Mouse (Mus musculus) embryonic facial prominence, embryonic 15.5 days (tissue): ENCODE results near the gene Otogl. TPM values are rescaled to one million over a fixed set of nuclear protein-coding genes. Genes with fewer than 3 reads are reported as not detected.

Source experiments
- ATAC-seq: fragments of 200-750 bp; cut with Nextera tagmentation; 2 replicates; pipeline ENCODE4 v1.8.0; 2017; ENCODE audit warnings: low read depth, moderate TSS enrichment; ENCODE audit not compliant: insufficient number of reproducible peaks, low FRiP score, low TSS enrichment
- H3K27ac ChIP-seq: fragments of 300-500 bp; sonication (generic); replicated peaks from 2 replicates; pipeline ENCODE4 v1.5.1; 2015; ENCODE audit warnings: mild to moderate bottlenecking, inconsistent platforms
- H3K27me3 ChIP-seq: fragments of 300-500 bp; sonication (generic); 2 replicates; pipeline ENCODE4 v1.6.1; 2015; ENCODE audit warnings: inconsistent platforms
- H3K36me3 ChIP-seq: fragments of 300-500 bp; sonication (generic); 2 replicates; pipeline ENCODE4 v1.6.1; 2015; ENCODE audit warnings: mild to moderate bottlenecking, inconsistent platforms
- H3K4me1 ChIP-seq: fragments of 300-500 bp; sonication (generic); 2 replicates; pipeline ENCODE4 v1.6.1; 2015; ENCODE audit warnings: inconsistent platforms
- H3K4me2 ChIP-seq: fragments of 300-500 bp; sonication (generic); replicated peaks from 2 replicates; pipeline ENCODE4 v1.6.1; 2015; ENCODE audit warnings: mild to moderate bottlenecking, inconsistent platforms
- H3K4me3 ChIP-seq: fragments of 300-500 bp; sonication (generic); replicated peaks from 2 replicates; pipeline ENCODE4 v1.5.1; 2015; ENCODE audit warnings: mild to moderate bottlenecking, inconsistent platforms
- H3K9ac ChIP-seq: fragments of 300-500 bp; sonication (generic); 2 replicates; pipeline ENCODE4 v1.6.1; 2015; ENCODE audit warnings: inconsistent platforms
- H3K9me3 ChIP-seq: fragments of 300-500 bp; sonication (generic); replicated peaks from 2 replicates; pipeline ENCODE4 v1.6.1; 2016; ENCODE audit warnings: inconsistent platforms
- WGBS: fragments of 180-500 bp; shearing (Covaris S2); methylation state at CpG from one replicate; pipeline ENCODE4 v1.1.7; 2015; 5-methylcytosine and 5-hydroxymethylcytosine counted together
- polyA plus RNA-seq: library from polyadenylated mRNA; unstranded; fragments of >200 nt; fragmentation: Nextera tagmentation; extraction: Ambion mirVana; gene quantifications from 2 replicates; pipeline ENCODE4 v1.2.1, GENCODE M21; 2015

Otogl gene
- polyA plus RNA-seq, 1 experiment from 2014 or later, result 0.29 TPM

GRCm38 (mm10) chr10:107934055-107934454 lies 22.1 kb upstream of the Otogl start:
- no peak overlapping the region for H3K27ac ChIP-seq
- no peaks in the 10 kb centered on the region for H3K9me3 ChIP-seq
- H3K27me3 ChIP-seq, result no peaks in the 10 kb centered on the region
- no peak overlapping the region for H3K9ac ChIP-seq
- no peak overlapping the region for H3K4me2 ChIP-seq
- no peak overlapping the region for H3K4me3 ChIP-seq
- no peaks in the 10 kb centered on the region for H3K36me3 ChIP-seq
- no peak for ATAC-seq
- peaks cover 11% of the 10 kb centered on the region for H3K4me1 ChIP-seq
- 77% methylated on average over 3 of the region's 3 CpGs for WGBS

- no peak overlapping the region for H3K4me3 ChIP-seq
- WGBS, result 82% methylated on average over 1 of the region's 1 CpGs
- peaks cover 11% of the 10 kb centered on the region for H3K4me1 ChIP-seq
- H3K27ac ChIP-seq, result no peak overlapping the region
- H3K9ac ChIP-seq, result no peak overlapping the region
- ATAC-seq, result no peak
- H3K9me3 ChIP-seq, result no peaks in the 10 kb centered on the region
- no peaks in the 10 kb centered on the region for H3K27me3 ChIP-seq
- H3K36me3 ChIP-seq, result no peaks in the 10 kb centered on the region
- no peak overlapping the region for H3K4me2 ChIP-seq
Measured at GRCm38 (mm10) chr10:107933527-107933926, 21.6 kb upstream of the Otogl start.

- no peak overlapping the region for H3K9ac ChIP-seq
- H3K9me3 ChIP-seq, result no peaks in the 10 kb centered on the region
- H3K27me3 ChIP-seq, result no peaks in the 10 kb centered on the region
- peaks cover 11% of the 10 kb centered on the region for H3K4me1 ChIP-seq
- peak overlapping the region; percentile 34; the same call in 1 of the 2 replicates for H3K27ac ChIP-seq
- no peak overlapping the region for H3K4me3 ChIP-seq
- ATAC-seq, result 0 out of 2 replicates have a peak, but pooled peaks have one; percentile 29
- H3K36me3 ChIP-seq, result no peaks in the 10 kb centered on the region
- WGBS, result 30% methylated on average over 10 of the region's 10 CpGs
- no peak overlapping the region for H3K4me2 ChIP-seq
Measured at GRCm38 (mm10) chr10:107931833-107932828, 20.2 kb upstream of the Otogl start.

GRCm38 (mm10) chr10:107930471-107931021 lies 18.6 kb upstream of the Otogl start:
- Histone ChIP-seq H3K9me3 (no peaks in the 10 kb centered on the region), H3K27ac (0 out of 2 replicates have a peak overlapping the region, but pooled peaks have one; percentile 17), H3K4me3 (no peak overlapping the region), H3K36me3 (no peaks in the 10 kb centered on the region), H3K9ac (no peak overlapping the region), H3K4me1 (peaks cover 11% of the 10 kb centered on the region), H3K4me2 (no peak overlapping the region), H3K27me3 (no peaks in the 10 kb centered on the region)
- ATAC-seq, result peak; percentile 29; the same call in 1 of the 2 replicates
- 34% methylated on average over 7 of the region's 7 CpGs for WGBS

- Histone ChIP-seq H3K27ac (no peak overlapping the region), H3K9ac (no peak overlapping the region)
- no peak for ATAC-seq
Measured at GRCm38 (mm10) chr10:107925306-107925705, 13.4 kb upstream of the Otogl start.

GRCm38 (mm10) chr10:107923860-107924259 lies 11.9 kb upstream of the Otogl start:
- Histone ChIP-seq H3K9ac (no peak overlapping the region), H3K4me1 (no peaks in the 10 kb centered on the region), H3K4me3 (no peak overlapping the region), H3K4me2 (no peak overlapping the region), H3K9me3 (no peaks in the 10 kb centered on the region), H3K27ac (no peak overlapping the region), H3K36me3 (no peaks in the 10 kb centered on the region), H3K27me3 (no peaks in the 10 kb centered on the region)
- WGBS, result 49% methylated on average over 2 of the region's 2 CpGs
- no peak for ATAC-seq

More at GRCm38 (mm10) chr10:107925306-107925705, 13.4 kb upstream of the Otogl start:
- Histone ChIP-seq H3K9me3 (no peaks in the 10 kb centered on the region), H3K4me2 (no peak overlapping the region), H3K36me3 (no peaks in the 10 kb centered on the region), H3K4me3 (no peak overlapping the region), H3K27me3 (no peaks in the 10 kb centered on the region), H3K4me1 (peaks cover 1% of the 10 kb centered on the region; the same call in 1 of the 2 replicates)

GRCm38 (mm10) chr10:107922750-107923149 lies 10.8 kb upstream of the Otogl start:
- no peak for ATAC-seq
- Histone ChIP-seq H3K36me3 (no peaks in the 10 kb centered on the region), H3K9ac (no peak overlapping the region), H3K27ac (no peak overlapping the region), H3K4me2 (no peak overlapping the region), H3K4me3 (no peak overlapping the region), H3K4me1 (no peaks in the 10 kb centered on the region), H3K9me3 (no peaks in the 10 kb centered on the region), H3K27me3 (no peaks in the 10 kb centered on the region)
- 10% methylated on average over 1 of the region's 1 CpGs for WGBS

- Histone ChIP-seq H3K4me2 (no peak overlapping the region), H3K4me3 (no peak overlapping the region), H3K9me3 (no peaks in the 10 kb centered on the region), H3K27me3 (no peaks in the 10 kb centered on the region), H3K36me3 (no peaks in the 10 kb centered on the region), H3K27ac (no peak overlapping the region), H3K4me1 (no peaks in the 10 kb centered on the region), H3K9ac (no peak overlapping the region)
- WGBS, result 37% methylated on average over 1 of the region's 1 CpGs
- no peak for ATAC-seq
Measured at GRCm38 (mm10) chr10:107921549-107921948, 9.6 kb upstream of the Otogl start.

- H3K4me2 ChIP-seq, result no peak overlapping the region
- no peak overlapping the region for H3K27ac ChIP-seq
- no peaks in the 10 kb centered on the region for H3K36me3 ChIP-seq
- no peaks in the 10 kb centered on the region for H3K4me1 ChIP-seq
- no peaks in the 10 kb centered on the region for H3K9me3 ChIP-seq
- no peak for ATAC-seq
- 85% methylated on average over 1 of the region's 1 CpGs for WGBS
- no peaks in the 10 kb centered on the region for H3K27me3 ChIP-seq
- no peak overlapping the region for H3K4me3 ChIP-seq
- no peak overlapping the region for H3K9ac ChIP-seq
Measured at GRCm38 (mm10) chr10:107921134-107921533, 9.2 kb upstream of the Otogl start.

GRCm38 (mm10) chr10:107913013-107913412 lies 1.1 kb upstream of the Otogl start:
- 48% methylated on average over 2 of the region's 2 CpGs for WGBS
- Histone ChIP-seq H3K27me3 (no peaks in the 10 kb centered on the region), H3K4me1 (no peaks in the 10 kb centered on the region), H3K36me3 (no peaks in the 10 kb centered on the region), H3K9me3 (no peaks in the 10 kb centered on the region), H3K9ac (no peak overlapping the region), H3K27ac (no peak overlapping the region), H3K4me3 (no peak overlapping the region), H3K4me2 (no peak overlapping the region)
- ATAC-seq, result no peak

- Histone ChIP-seq H3K27me3 (no peaks in the 10 kb centered on the region), H3K4me3 (no peak overlapping the region), H3K9ac (no peak overlapping the region), H3K36me3 (no peaks in the 10 kb centered on the region), H3K4me2 (no peak overlapping the region), H3K27ac (no peak overlapping the region), H3K9me3 (no peaks in the 10 kb centered on the region), H3K4me1 (no peaks in the 10 kb centered on the region)
- 72% methylated on average over 10 of the region's 10 CpGs for WGBS
- ATAC-seq, result no peak
Measured at GRCm38 (mm10) chr10:107906453-107906852, 5.5 kb downstream of the Otogl start.
